Mouse (Mus musculus) thymus, postnatal 25 days (tissue): ENCODE results near the gene Apbb1.

Source experiments
- DNase-seq: peaks from one replicate; pipeline ENCODE4 v3.0.0; 2022

Apbb1 gene

GRCm38 (mm10) chr7:105581094-105581703 lies at the start of gene Apbb1:
Gene Apbb1, minus strand, starts transcription at chr7:105581653.
- peak; percentile 57 for DNase-seq

GRCm38 (mm10) chr7:105628633-105629032 lies 47.2 kb upstream of the Apbb1 start:
- no peak for DNase-seq

- DNase-seq = no peak
These were observed 43.9 kb upstream of the Apbb1 start for GRCm38 (mm10) chr7:105625397-105625796.

GRCm38 (mm10) chr7:105621646-105622292 lies 40.3 kb upstream of the Apbb1 start:
- DNase-seq = no peak

- DNase-seq = no peak
These were observed 39.6 kb upstream of the Apbb1 start for GRCm38 (mm10) chr7:105621053-105621452.

- no peak for DNase-seq
These were observed 38.2 kb upstream of the Apbb1 start for GRCm38 (mm10) chr7:105619701-105620100.

GRCm38 (mm10) chr7:105617810-105618209 lies 36.4 kb upstream of the Apbb1 start:
- DNase-seq = no peak

GRCm38 (mm10) chr7:105616561-105616960 lies 35.1 kb upstream of the Apbb1 start:
- no peak for DNase-seq

GRCm38 (mm10) chr7:105615720-105616119 lies 34.3 kb upstream of the Apbb1 start:
- DNase-seq = no peak

GRCm38 (mm10) chr7:105614400-105614799 lies 32.9 kb upstream of the Apbb1 start:
- DNase-seq = no peak

- no peak for DNase-seq
These were observed 30.3 kb upstream of the Apbb1 start for GRCm38 (mm10) chr7:105611767-105612166.

GRCm38 (mm10) chr7:105608467-105608866 lies 27.0 kb upstream of the Apbb1 start:
- no peak for DNase-seq

- DNase-seq = peak; percentile 43
These were observed 21.6 kb upstream of the Apbb1 start for GRCm38 (mm10) chr7:105602860-105603623.

GRCm38 (mm10) chr7:105590097-105590496 lies 8.6 kb upstream of the Apbb1 start:
- no peak for DNase-seq

GRCm38 (mm10) chr7:105588325-105588912 lies 7.0 kb upstream of the Apbb1 start:
- DNase-seq = no peak

- DNase-seq = no peak
These were observed 506 bp upstream of the Apbb1 start for GRCm38 (mm10) chr7:105581959-105582358.

- no peak for DNase-seq
These were observed 795 bp downstream of the Apbb1 start for GRCm38 (mm10) chr7:105580627-105581089.

GRCm38 (mm10) chr7:105578481-105578880 lies 3.0 kb downstream of the Apbb1 start:
- no peak for DNase-seq

GRCm38 (mm10) chr7:105577377-105577871 lies 4.0 kb downstream of the Apbb1 start:
- DNase-seq = no peak

GRCm38 (mm10) chr7:105576166-105576748 lies 5.2 kb downstream of the Apbb1 start:
- no peak for DNase-seq

GRCm38 (mm10) chr7:105574537-105574936 lies 6.9 kb downstream of the Apbb1 start:
- DNase-seq = no peak

GRCm38 (mm10) chr7:105572949-105573348 lies 8.5 kb downstream of the Apbb1 start:
- no peak for DNase-seq

- no peak for DNase-seq
These were observed 10.7 kb downstream of the Apbb1 start for GRCm38 (mm10) chr7:105570756-105571155.
